Mouse (Mus musculus) mouse trophoblast stem cell (cell line): ENCODE measurements around the gene Icosl.
"Not testable (repeated sequence)": the region's sequence is repeated elsewhere in the genome, so short reads cannot be mapped to it uniquely, and the experiment has no call there.

Experiments used
- in situ Hi-C, 2 experiments: fragments of 300-500 bp; cut with MseI, MboI; formaldehyde crosslinking; loops; 2 replicates in 1 of 2; 3 replicates in 1 of 2; pipeline ENCODE4 v1.15.1; 2025

The Icosl gene

DNA sequence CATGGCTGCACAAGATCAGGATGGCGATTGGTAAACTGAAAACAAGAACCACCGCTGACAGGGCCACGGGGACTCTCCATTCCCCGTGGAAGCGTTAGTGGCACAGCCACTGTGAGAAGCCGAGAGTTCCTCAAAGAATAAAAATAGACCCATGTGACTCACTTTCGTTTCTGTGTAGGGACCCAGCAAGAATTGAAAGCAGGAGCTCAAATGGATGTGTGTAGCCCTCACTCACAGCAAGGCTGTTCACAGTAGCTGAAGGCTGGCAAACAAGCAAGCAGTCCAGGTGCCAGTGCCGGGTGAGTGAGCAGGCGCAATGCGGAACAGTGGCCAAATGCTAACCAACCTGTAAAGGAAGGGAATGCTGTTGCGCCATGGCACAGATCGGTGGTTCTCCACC, 36.4 kb downstream of the Icosl start:
- in situ Hi-C loops = no loop called here

DNA sequence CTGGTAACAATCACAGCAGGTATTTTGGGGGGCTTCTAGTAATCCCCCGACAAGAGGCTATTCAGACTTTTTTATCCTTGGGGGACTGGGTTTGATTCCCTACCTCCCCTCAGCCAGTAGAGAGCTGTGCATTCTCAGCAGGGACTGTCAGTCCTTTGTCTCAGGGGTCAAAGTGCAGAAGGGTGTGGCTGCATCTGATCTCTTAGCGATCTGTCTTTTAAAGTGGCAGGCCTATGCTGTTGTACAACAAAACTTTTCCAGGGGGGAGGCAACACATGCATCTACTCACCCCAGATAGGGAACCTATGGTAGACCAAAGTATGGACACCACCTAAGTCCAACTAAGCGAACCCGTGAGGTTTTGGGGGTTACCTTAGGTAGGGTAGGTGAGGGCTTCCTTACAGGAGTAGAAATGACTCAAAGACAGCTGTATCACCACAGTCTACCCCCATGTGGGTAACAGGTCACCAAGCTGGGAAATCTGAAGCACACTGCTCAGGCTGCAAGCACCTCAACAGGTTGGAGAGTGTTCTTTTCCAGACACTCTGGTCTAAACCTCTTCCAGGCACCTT, 45.5 kb downstream of the Icosl start:
- in situ Hi-C loops = no loop called here

DNA sequence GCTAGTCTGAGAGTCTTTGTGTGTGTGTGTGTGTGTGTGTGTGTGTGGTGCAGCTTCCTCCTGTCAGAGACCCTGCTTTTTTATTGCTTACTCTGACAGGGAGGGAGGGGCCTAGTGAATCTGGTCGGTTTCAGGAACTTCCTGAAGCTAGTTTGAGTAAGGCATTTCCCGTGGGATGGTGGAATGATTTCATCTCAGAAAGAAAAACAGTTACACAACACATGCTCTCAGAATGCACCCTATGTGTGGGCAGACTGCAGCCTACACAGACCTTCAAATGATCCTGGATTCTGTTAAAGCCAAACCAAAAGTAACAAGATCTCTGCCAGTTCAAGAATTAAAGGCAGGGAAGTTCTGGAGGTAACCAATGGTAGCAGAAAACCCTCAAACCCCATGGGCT, 46.1 kb downstream of the Icosl start:
- in situ Hi-C loops = no loop called here

DNA sequence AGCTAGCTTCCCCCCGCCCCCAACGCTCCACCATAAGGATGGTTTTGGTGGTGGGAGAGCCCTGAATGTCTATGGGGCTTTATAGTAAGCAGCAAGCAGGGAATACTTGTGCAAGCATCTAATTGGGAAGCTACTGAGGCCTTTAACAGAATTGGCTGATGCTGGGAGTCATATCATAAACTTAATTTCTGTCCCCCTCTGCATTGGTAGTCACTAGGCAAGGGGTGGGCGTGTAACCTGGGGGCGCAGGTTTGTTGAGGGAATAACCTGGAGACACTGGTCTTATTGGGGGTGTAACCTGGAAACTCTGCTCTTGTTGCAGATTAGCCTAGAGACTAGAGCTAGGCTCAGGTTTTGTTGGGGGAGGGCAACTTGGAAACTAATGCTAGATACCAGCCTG, 50.3 kb downstream of the Icosl start:
- in situ Hi-C loops = no loop called here

DNA sequence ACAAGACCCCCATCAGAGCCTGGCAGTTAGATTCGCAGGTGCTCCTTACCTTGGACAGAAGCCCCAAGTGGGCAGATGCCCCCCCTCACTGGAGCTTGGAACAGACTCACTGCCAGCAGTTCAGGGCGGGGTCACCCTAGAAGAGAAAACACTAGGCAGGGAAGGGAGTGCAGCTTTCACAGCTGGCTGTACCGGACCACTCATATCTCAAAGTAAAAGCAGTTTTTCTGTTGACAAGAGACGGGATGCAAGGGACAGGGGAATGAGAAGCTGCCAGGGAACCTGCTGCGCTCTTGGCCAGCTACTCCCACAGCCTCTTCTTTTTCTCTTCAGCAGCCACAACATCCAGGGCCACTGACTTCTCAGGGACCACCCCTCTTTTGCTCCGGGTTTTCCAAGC, 55.0 kb downstream of the Icosl start:
- in situ Hi-C loops = not testable (repeated sequence)

DNA sequence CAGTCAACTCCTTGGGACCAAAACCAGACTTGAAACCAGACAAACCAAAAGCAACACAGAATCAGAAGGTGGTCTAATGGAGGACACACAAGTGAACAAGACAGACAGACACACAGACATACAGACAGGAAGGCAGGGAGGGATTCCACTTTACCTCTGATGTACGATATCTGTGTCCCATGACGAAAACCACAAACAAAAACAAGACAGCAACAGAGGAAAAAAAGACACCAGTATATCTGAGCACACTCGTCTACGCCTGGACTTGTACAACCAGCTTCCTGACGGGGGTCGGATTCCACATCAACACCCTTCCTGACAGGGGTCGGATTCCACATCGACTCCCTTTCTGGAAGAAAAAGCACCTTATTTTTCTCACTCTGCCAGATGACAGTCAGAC, 56.0 kb downstream of the Icosl start:
- in situ Hi-C loops = not testable (repeated sequence)

DNA sequence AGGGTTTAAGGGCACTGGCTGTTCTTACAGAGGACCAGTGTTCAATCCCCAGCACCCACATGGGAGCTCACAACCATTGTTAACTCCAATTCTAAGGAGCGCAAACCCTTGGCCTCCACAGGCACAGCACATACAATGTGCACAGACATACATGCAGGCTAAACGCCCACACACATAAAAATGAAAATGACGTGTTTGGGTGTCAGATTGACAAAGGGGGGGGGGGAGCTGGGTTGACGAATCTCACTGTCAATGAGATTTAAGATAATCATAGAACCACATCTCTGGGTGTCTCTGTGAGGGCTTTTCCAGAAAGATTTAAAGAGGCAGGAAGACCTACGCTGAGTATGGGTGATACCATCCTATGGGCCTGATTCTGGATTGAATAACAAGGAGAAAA, 57.2 kb downstream of the Icosl start:
- in situ Hi-C loops = no loop called here

DNA sequence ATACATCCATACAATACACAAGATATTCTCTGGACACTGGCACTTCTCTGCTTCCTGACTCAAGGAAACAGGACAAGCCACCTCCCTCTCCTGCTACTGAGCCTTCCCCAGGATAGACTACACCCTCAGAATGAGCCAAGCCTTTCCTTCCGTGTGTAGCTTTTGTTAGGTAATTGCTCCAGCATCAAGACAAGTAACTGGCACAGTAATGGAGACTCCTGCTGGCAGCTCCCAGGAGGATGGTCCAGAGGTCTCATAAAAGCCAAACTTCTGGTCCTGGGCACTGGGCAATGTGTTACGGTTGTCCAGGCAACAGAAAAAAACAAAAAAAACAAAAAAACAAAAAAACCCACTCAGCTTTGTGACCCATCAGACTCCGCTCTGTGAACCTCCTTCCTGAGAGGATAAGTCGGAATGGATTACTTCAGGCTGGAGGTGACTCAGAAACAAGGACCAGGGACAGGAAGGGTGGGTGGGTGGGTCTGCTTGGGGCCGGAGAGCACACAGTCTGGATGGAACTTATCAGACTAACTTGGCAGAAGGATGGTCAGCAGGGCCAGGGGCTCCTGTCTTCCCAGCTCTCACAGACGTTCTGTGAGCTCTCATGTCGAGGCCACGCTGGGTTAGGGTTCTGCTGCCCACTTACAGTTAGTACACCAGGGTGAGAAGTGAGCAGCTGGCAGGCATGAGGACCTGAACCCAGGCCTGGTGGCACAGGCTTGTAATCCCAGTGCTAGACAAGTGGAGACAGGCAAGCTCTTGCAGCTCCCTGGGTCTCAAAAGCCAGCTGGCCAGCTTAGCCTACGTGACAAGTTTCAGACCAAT, 58.2 kb downstream of the Icosl start:
- in situ Hi-C loops = no loop called here

DNA sequence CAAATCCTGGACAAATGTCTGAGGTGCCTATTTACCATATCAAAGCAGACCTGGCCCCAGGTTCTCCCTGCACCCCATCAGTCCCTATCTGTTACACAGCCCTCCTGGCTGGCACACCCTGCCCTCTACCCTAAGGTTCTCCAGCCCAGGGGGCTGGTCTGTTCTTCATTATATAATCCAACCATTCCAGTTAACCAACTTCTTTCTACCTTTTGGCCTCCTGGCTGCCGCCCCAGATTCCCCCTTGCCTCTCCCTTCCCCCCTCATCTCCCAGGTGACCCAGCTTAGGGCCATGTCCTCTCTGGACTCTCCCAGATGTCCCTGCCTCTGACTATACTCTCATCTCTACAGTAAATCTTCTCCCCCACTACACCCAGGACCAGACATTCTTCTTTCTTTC, 58.8 kb downstream of the Icosl start:
- in situ Hi-C loops = no loop called here

DNA sequence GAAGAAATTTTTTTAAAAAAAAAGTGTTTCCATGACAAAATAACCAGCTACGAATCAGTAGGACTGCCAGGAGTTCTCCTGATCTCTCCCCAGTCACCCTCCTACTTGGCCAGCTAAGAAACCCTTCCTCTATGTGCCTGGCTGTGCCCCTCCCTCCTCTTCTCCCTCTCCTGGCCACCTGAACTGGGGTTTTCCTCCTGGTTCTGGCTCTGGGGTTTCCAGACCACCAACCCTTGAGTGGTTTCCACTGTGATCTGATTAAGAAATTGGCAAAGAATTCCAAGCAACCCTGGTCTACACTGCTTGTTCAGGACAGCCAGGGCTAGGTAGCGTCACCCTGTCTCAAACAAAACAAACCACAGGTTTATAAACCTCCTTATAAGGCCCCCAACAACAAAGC, 59.5 kb downstream of the Icosl start:
- in situ Hi-C loops = no loop called here

DNA sequence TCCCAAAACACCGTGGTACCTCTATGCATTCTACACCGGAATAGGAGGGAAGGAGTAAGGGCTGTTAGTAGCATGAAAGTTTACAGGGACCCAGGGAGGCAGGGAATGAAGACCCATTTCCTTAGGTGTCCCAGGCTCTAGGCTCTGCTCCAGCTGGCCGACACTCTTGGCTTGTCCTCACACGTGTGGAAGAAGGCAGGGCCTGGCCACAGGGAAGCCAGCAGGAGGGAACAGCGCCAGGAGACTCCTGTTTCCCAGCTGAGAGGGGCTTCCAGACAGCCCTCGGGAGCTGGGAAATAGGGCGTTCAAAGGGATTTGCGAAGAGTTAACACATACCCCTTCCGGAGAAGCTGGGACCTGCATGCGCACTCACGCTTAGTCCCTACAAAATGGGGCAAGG, 60.3 kb downstream of the Icosl start:
- in situ Hi-C loops = no loop called here

DNA sequence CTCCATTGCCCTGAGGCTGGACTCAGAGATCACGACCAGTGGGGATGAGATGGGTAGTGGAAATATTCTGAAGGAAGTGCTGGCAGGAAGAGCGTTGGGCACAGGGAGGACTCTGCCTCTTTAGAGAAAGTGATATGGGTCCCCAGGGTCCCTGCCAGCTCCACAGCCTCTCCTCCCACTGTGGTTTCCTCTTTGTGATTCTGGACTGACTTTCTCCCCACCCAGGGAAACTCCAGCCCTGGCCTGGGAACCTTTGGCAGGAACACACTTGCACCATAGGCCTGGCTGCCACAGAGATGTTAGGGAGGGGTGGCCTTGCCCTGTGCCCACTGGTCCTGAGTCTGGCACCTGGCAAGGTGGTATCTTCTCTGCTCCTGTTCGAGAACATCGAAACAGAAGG, 60.9 kb downstream of the Icosl start:
- in situ Hi-C loops = no loop called here
